Mouse (Mus musculus) liver, adult 2 months (tissue): ENCODE measurements around the gene Hormad2. TPM values are rescaled to one million over a fixed set of nuclear protein-coding genes. Genes with fewer than 3 reads are reported as not detected.

Experiments
- DNase-seq: peaks from one replicate; pipeline ENCODE4 v3.0.0-alpha.2; 2011; ENCODE audit warnings: low read depth, low spot score; ENCODE audit errors: extremely low read depth
- H3K27ac ChIP-seq: fragments of 200-500 bp; replicated peaks from 2 replicates; pipeline ENCODE4 v1.5.1; 2012; ENCODE audit warnings: low read depth, mild to moderate bottlenecking, control low read depth, inconsistent platforms, low read length; ENCODE audit not compliant: insufficient read depth
- H3K27me3 ChIP-seq: fragments of 200-500 bp; 2 replicates; pipeline ENCODE4 v1.6.1; 2012; ENCODE audit warnings: mild to moderate bottlenecking, moderate library complexity, low read length, inconsistent platforms; ENCODE audit not compliant: control insufficient read depth, insufficient read depth
- H3K36me3 ChIP-seq: fragments of 200-500 bp; 2 replicates; pipeline ENCODE4 v1.6.1; 2012; ENCODE audit warnings: low read length, inconsistent platforms; ENCODE audit not compliant: control insufficient read depth, insufficient read depth
- H3K4me1 ChIP-seq: fragments of 200-500 bp; 2 replicates; pipeline ENCODE4 v1.6.1; 2011; ENCODE audit warnings: low read length; ENCODE audit not compliant: control insufficient read depth, insufficient read depth
- H3K4me3 ChIP-seq: fragments of 200-500 bp; 2 replicates; pipeline ENCODE4 v1.5.1; 2011; ENCODE audit warnings: low read depth, mild to moderate bottlenecking, control low read depth, low read length, moderate library complexity; ENCODE audit not compliant: insufficient read depth
- H3K79me2 ChIP-seq: fragments of 200-500 bp; 2 replicates; pipeline ENCODE4 v1.6.1; 2012; ENCODE audit warnings: inconsistent platforms, mild to moderate bottlenecking, low read length, moderate library complexity; ENCODE audit not compliant: control insufficient read depth, insufficient read depth
- H3K9ac ChIP-seq: fragments of 200-500 bp; 2 replicates; pipeline ENCODE4 v1.6.1; 2012; ENCODE audit warnings: low read depth, mild to moderate bottlenecking, control low read depth, inconsistent platforms, low read length
- CTCF ChIP-seq: fragments of 200-500 bp; IDR thresholded peaks from 2 replicates; pipeline ENCODE4 v1.5.1; 2011; ENCODE audit warnings: low read depth, low read length, control low read depth
- POLR2A ChIP-seq: fragments of 200-500 bp; IDR thresholded peaks from 2 replicates; pipeline ENCODE4 v1.6.1; 2011; ENCODE audit warnings: low read length, control low read depth; ENCODE audit not compliant: insufficient read depth; ENCODE audit errors: extremely low read depth
- WGBS: fragments of 180-500 bp; shearing (Covaris S2); methylation state at CpG from one replicate; pipeline ENCODE4 v1.1.7; 2018; 5-methylcytosine and 5-hydroxymethylcytosine counted together
- polyA plus RNA-seq: library from polyadenylated mRNA; depleted of rRNA; stranded (reverse); fragments of >200 nt; gene quantifications from 2 replicates; pipeline ENCODE4 v1.2.3, GENCODE M21; 2012; rRNA removed
- total RNA-seq: library from RNA; depleted of rRNA; stranded (reverse); fragments of >200 nt; gene quantifications from 2 replicates; pipeline ENCODE4 v1.2.3, GENCODE M21; 2014; rRNA removed

Gene Hormad2
- 0.07 and 1.0 TPM in 2 replicates for total RNA-seq
- 0.12 and 0.31 TPM in 2 replicates for polyA plus RNA-seq

GRCm38 (mm10) chr11:4440978-4441377 lies at the start of gene Hormad2:
Hormad2 (minus strand) TSS chr11:4441105.
- Histone ChIP-seq H3K27me3 (no peaks in the 10 kb centered on the region), H3K36me3 (no peaks in the 10 kb centered on the region), H3K4me1 (0 out of 2 replicates have a peak, but pooled peaks cover 2% of the 10 kb centered on the region), H3K4me3 (no peak within 1 kb of the TSS), H3K9ac (no peak within 1 kb of the TSS), H3K79me2 (no peaks in the 10 kb centered on the region), H3K27ac (no peak within 1 kb of the TSS)
- WGBS: 64% methylated on average over 19 of the region's 19 CpGs
- no peak for TF ChIP-seq CTCF
- TF ChIP-seq POLR2A: no peak
- DNase-seq: no peak

DNA sequence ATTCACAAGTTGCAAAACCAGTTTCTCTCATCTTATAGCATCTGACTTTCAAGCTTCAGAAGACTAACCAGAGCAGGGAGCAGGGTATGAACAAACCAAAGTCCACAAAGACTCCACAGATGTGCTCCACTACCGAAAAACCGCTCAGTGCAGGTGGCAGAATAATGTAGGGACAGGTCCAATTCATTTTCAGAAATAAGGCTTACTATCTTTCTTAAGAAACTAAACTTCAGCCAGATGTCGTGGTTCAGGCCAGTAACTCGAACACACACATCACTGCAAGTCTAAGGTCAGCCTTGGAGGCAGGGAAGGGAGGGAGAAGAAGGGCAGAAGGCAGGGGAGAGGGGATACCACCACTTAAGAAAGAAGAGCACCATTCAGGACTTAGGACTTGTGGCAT lies 48.3 kb upstream of the Hormad2 start:
- no peaks in the 10 kb centered on the region for H3K27me3 ChIP-seq
- H3K9ac ChIP-seq: no peak overlapping the region
- 93% methylated on average over 4 of the region's 4 CpGs for WGBS
- no peak for TF ChIP-seq POLR2A
- no peak for TF ChIP-seq CTCF
- H3K4me3 ChIP-seq: no peak overlapping the region
- H3K27ac ChIP-seq: no peak overlapping the region
- H3K4me1 ChIP-seq: no peaks in the 10 kb centered on the region
- H3K79me2 ChIP-seq: no peaks in the 10 kb centered on the region
- no peak for DNase-seq
- peaks cover 67% of the 10 kb centered on the region for H3K36me3 ChIP-seq

DNA sequence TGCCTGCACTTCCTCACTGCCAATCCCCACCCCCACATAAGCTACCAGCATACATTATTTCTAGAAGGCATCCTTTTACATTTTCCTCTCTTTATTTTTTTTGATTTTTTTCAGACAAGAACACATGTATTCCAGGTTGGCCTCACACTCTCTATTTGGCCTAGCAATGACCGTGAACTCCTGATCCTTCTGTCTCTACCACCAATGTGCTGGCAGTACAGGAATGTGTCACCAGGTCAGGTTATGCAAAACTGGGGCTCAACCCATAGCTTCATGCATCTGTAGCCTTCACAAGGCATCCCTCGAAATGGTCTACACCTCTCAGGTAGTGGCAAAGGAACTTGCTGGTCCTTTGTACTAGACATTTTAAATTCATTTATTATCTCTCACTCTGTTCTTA lies 47.9 kb upstream of the Hormad2 start:
- DNase-seq: no peak
- Histone ChIP-seq H3K9ac (no peak overlapping the region), H3K4me3 (no peak overlapping the region), H3K27ac (no peak overlapping the region), H3K36me3 (peaks cover 64% of the 10 kb centered on the region), H3K79me2 (no peaks in the 10 kb centered on the region), H3K27me3 (no peaks in the 10 kb centered on the region), H3K4me1 (no peaks in the 10 kb centered on the region)
- TF ChIP-seq CTCF (no peak), POLR2A (no peak)
- 93% methylated on average over 2 of the region's 2 CpGs for WGBS

DNA sequence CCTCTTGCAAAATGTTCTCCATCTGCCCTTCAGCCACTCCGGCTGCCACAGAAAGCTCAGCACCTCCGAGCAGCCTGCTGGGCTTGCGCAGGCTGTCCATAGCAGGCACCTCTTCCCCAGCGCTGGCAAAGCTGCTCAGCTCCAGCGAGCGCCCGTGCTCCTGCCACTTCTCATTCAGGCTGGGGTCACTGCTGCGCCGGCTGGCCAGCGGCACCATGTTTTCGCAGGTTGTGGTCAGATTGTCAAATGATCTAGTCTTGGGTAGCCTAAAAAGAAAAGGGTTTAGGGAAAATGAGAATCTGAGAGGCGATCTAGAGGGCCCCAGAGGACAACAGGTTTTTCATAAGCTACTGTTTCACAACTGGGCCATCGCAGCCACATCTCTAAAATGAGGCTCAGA lies 47.5 kb upstream of the Hormad2 start:
- H3K9ac ChIP-seq: no peak overlapping the region

DNA sequence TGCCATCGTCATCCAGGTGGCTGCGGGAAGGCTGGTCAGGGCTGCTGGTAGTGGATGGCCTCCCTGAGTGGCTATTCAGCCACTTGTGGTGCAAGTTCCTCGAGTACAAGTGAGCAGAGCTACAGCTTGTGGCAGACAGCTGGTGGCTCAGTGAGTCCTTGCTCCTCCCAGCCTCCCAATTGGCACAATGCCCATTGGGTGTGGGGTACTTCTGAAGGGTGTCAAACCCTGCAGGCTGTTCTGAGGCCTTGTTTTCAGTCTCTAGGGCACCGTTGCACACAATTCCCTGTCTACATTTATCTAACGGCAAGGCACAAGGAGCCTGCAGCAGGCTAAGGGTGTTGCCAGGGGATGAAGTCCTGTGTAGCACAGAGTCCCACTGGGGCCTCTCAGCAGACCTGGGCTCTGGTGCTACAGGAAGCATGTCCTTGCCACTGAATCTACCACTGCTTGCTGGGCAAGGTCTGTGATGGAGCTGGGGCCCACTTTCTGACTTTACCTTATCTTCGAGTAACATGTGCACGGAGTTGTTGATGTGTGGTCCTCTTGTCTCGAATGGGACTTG lies 46.6 kb upstream of the Hormad2 start:
- H3K4me1 ChIP-seq: no peaks in the 10 kb centered on the region
- H3K27me3 ChIP-seq: no peaks in the 10 kb centered on the region
- H3K27ac ChIP-seq: no peak overlapping the region
- no peak overlapping the region for H3K4me3 ChIP-seq
- H3K79me2 ChIP-seq: no peaks in the 10 kb centered on the region
- no peak for DNase-seq
- TF ChIP-seq CTCF: no peak
- TF ChIP-seq POLR2A: no peak
- WGBS: 92% methylated on average over 8 of the region's 8 CpGs
- no peak overlapping the region for H3K9ac ChIP-seq
- peaks cover 62% of the 10 kb centered on the region for H3K36me3 ChIP-seq

More for the DNA sequence above, 47.5 kb upstream of the Hormad2 start:
- no peak overlapping the region for H3K4me3 ChIP-seq
- no peaks in the 10 kb centered on the region for H3K4me1 ChIP-seq
- no peaks in the 10 kb centered on the region for H3K27me3 ChIP-seq
- H3K36me3 ChIP-seq: peaks cover 62% of the 10 kb centered on the region
- no peak for DNase-seq
- TF ChIP-seq POLR2A: no peak
- TF ChIP-seq CTCF: no peak
- 95% methylated on average over 13 of the region's 13 CpGs for WGBS
- H3K27ac ChIP-seq: no peak overlapping the region
- no peaks in the 10 kb centered on the region for H3K79me2 ChIP-seq

GRCm38 (mm10) chr11:4484541-4484940 lies 43.6 kb upstream of the Hormad2 start:
- no peaks in the 10 kb centered on the region for H3K4me1 ChIP-seq
- peaks cover 46% of the 10 kb centered on the region for H3K36me3 ChIP-seq
- TF ChIP-seq CTCF (no peak), POLR2A (no peak)
- WGBS: 96% methylated on average over 5 of the region's 5 CpGs
- DNase-seq: no peak
- no peak overlapping the region for H3K27ac ChIP-seq
- no peaks in the 10 kb centered on the region for H3K79me2 ChIP-seq
- H3K9ac ChIP-seq: no peak overlapping the region
- H3K4me3 ChIP-seq: no peak overlapping the region
- H3K27me3 ChIP-seq: no peaks in the 10 kb centered on the region
